Mouse (Mus musculus): Measurements from ENCODE around the gene Ubash3b.

Gene Ubash3b

GRCm38 (mm10) chr9:40997116-40997779 is 164.2 kb downstream of the Ubash3b start:
- no peak for DNase-seq (ENCODE audit: low spot score in 2 of 2)

- DNase-seq (ENCODE audit: low spot score in 2 of 2), result no peak
Observed at GRCm38 (mm10) chr9:40994075-40994474, 167.4 kb downstream of the Ubash3b start.

DNA sequence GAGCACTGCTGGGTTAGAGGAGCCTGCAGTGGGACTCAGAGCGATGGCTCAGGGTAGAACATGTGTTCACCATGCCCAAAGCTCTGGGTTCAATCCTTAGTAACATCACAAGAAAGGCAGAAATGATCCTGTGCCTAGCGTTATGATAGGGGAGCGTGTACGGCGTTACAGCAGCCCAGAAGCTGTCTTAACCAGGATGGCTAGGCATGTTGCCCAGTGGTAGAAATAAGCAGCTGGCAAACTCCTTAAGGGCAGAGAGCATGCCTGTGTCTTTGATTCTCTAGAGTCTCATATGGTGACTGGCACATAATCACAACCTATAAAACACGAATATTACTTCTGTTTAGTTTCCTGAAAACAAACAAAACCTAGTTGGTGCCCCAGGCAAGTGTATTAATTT is 170.0 kb downstream of the Ubash3b start:
- DNase-seq (ENCODE audit: low spot score in 2 of 2), result no peak

DNA sequence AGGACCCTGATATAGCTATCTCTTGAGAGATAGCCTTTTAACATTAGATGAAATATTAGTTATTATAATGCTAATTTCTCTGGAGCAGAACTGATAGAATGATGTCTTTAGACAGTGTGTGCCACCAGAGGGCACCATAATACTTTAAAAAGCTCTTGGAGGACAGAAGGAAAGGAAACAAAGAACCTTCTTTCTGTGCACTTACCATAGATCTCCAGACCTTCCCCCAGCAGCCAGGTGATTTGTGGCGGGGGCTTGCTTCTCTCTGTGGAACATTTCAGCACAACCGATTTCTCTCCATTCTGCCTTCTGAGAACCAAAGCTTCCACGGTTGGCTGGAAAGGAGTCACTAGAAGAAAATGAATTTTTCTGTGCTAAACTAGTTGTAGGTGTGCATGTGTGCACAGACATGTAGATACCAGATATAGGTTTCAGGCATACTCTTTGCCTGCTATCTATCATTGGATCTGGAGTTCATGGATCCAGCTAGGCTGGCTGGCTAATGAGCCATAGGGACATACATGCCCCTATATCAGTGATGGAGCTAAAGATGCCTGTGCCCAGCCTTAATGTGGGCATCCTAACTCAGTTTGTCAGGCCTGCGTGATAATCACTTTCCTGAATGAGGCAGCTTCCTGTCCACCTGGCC is 171.4 kb downstream of the Ubash3b start:
- DNase-seq (ENCODE audit: low spot score in 2 of 2), result peak; percentile 28 to 68

- DNase-seq (ENCODE audit: low spot score in 2 of 2), result no peak
Observed at GRCm38 (mm10) chr9:40984313-40984712, 177.2 kb downstream of the Ubash3b start.

- DNase-seq (ENCODE audit: low spot score in 2 of 2), result no peak
Observed at GRCm38 (mm10) chr9:40983758-40984157, 177.7 kb downstream of the Ubash3b start.

- no peak for DNase-seq (ENCODE audit: low spot score in 2 of 2)
Observed at GRCm38 (mm10) chr9:40982480-40982879, 179.0 kb downstream of the Ubash3b start.

- DNase-seq (ENCODE audit: low spot score in 2 of 2), result no peak
Observed at GRCm38 (mm10) chr9:40974042-40974801, 187.3 kb downstream of the Ubash3b start.

DNA sequence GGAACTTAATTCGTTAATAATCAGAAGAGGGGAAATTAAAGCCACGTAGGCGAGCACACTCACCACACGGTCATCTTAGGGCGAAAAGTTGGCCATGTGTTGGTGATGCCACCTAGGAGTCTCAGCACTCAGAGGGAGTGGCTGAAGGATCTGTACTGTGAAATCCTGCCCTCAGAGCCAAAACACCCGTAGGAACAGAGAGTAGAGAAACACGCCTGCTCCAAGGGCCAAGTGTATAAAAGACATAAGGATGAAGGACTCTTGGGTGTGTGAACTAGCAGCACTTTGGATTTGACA is 197.1 kb downstream of the Ubash3b start:
- DNase-seq (ENCODE audit: low spot score in 2 of 2), result no peak

GRCm38 (mm10) chr9:40963586-40964417 is 197.7 kb downstream of the Ubash3b start, which contains the start of gene Jhy:
Gene Jhy, minus strand, starts transcription at chr9:40964118.
- DNase-seq (ENCODE audit: low spot score in 2 of 2), result peak in 1 of 2 experiments; percentile 63

GRCm38 (mm10) chr9:40961401-40961800 is 200.1 kb downstream of the Ubash3b start:
- no peak for DNase-seq (ENCODE audit: low spot score in 2 of 2)

Data from spleen, postnatal 4 days (tissue).